Comparison of ENCODE assay signal across 15 mouse cellular contexts in the genomic region with DNA sequence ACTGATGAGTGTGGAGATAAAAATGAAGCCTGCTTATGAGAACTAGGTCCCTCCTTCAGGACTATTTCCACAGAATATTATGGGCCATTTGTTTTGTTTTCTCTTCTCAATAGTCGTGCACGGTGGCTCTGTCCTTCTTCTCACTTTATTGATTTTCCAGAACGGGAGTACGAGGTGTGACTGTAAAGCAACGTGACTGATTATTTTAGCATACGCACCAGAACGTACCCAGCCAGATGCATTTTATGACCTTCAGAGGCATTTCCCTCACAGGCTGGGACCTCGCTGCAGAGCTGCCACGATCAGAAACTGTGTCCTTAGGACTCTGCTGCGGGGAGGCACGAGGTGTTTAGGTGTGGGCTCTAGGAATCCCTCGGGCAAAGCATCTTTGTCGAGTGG. TPM values are rescaled to one million over a fixed set of nuclear protein-coding genes. Genes with fewer than 3 reads are reported as not detected.
DNase-seq lines count a peak whose midpoint lies in the region; ATAC-seq and TF ChIP-seq lines count a peak whose summit lies in the region.
"Had no signal": no experiment of that assay in that cellular context is flagged by ENCODE, and none has a peak within 500 bp of the region (broad histone marks: within the 10 kb centered on the region; RNA-seq: fewer than 3 reads in every experiment).

No protein-coding gene starts in this region.

- WGBS in liver, embryonic 16.5 days (ENCODE audit: insufficient replicate concordance), result 64% methylated on average over 13 of the region's 13 CpGs
- 75% methylated on average over 13 of the region's 13 CpGs for WGBS in liver, embryonic 12.5 days (ENCODE audit: insufficient replicate concordance)
- 26% methylated on average over 13 of the region's 13 CpGs for WGBS in intestine, embryonic 15.5 days
- 66% methylated on average over 13 of the region's 13 CpGs for WGBS in midbrain, embryonic 16.5 days

- peak overlapping the region; percentile 58 for H3K4me3 ChIP-seq in gastrocnemius, adult 2 months
- H3K4me3 ChIP-seq in liver, embryonic 16.5 days (ENCODE audit: low read depth, low read length), result no peak overlapping the region
- no peak overlapping the region for H3K4me3 ChIP-seq in liver, embryonic 12.5 days
- H3K4me3 ChIP-seq in intestine, embryonic 15.5 days (replicated peaks), result no peak overlapping the region
- H3K4me3 ChIP-seq in midbrain, embryonic 16.5 days (ENCODE audit: low read depth, low read length), result no peak overlapping the region
- H3K4me3 ChIP-seq: left cerebral cortex, adult 2 months had no signal

- no peak overlapping the region for H3K4me2 ChIP-seq in liver, embryonic 16.5 days (ENCODE audit: low read depth, low read length)
- H3K4me2 ChIP-seq in liver, embryonic 12.5 days, result no peak overlapping the region
- peak overlapping the region; percentile 29 for H3K4me2 ChIP-seq in intestine, embryonic 15.5 days (replicated peaks)
- no peak overlapping the region for H3K4me2 ChIP-seq in midbrain, embryonic 16.5 days (ENCODE audit: low read length)

- DNase-seq in gastrocnemius, adult 2 months, result no peak
- no peak for DNase-seq in gastrocnemius, postnatal 4 days (ENCODE audit: low spot score in 2 of 2)
- no peak for DNase-seq in right cerebral cortex, postnatal 25 days
- DNase-seq in embryo, embryonic 10.5 days (ENCODE audit: low spot score), result no peak
- DNase-seq: cerebellum, adult 9-11 months; heart, postnatal 36 days; kidney, postnatal 14 days; thymus, adult 18-20 months had no signal

- ATAC-seq in liver, embryonic 16.5 days (ENCODE audit: low read depth), result no peak
- ATAC-seq in liver, embryonic 12.5 days, result no peak
- peak; percentile 50 for ATAC-seq in intestine, embryonic 15.5 days
- 0 out of 2 replicates have a peak, but pooled peaks have one; percentile 29 for ATAC-seq in midbrain, embryonic 16.5 days
- ATAC-seq: activated CD4-positive, CD25-positive, alpha-beta regulatory T cell, adult 4 months had no signal

- no peak for TF ChIP-seq CTCF in gastrocnemius, adult 2 months (IDR thresholded peaks at IDR 0.05)

- no peaks in the 10 kb centered on the region for H3K27me3 ChIP-seq in liver, embryonic 16.5 days (ENCODE audit: control insufficient read depth, insufficient read depth, low read depth, low read length)
- peaks cover 17% of the 10 kb centered on the region; the same call in 1 of the 2 replicates for H3K27me3 ChIP-seq in liver, embryonic 12.5 days (replicated peaks)
- H3K27me3 ChIP-seq in intestine, embryonic 15.5 days (replicated peaks), result no peaks in the 10 kb centered on the region
- no peaks in the 10 kb centered on the region for H3K27me3 ChIP-seq in midbrain, embryonic 16.5 days (ENCODE audit: control insufficient read depth, insufficient read depth, low read depth, low read length)

- H3K9ac ChIP-seq in liver, embryonic 16.5 days (ENCODE audit: low read depth, low read length), result no peak overlapping the region
- H3K9ac ChIP-seq in liver, embryonic 12.5 days, result no peak overlapping the region
- no peak overlapping the region for H3K9ac ChIP-seq in intestine, embryonic 15.5 days
- no peak overlapping the region for H3K9ac ChIP-seq in midbrain, embryonic 16.5 days (ENCODE audit: low read depth, low read length)

- intact Hi-C loops in gastrocnemius, adult 2 months (cut with DNase I), result loop anchor here (2.0 kb wide), 1 partner anchor 140 kb away; no protein-coding TSS in a partner anchor

- no peaks in the 10 kb centered on the region for H3K36me3 ChIP-seq in liver, embryonic 16.5 days (ENCODE audit: control insufficient read depth, insufficient read depth)
- no peaks in the 10 kb centered on the region for H3K36me3 ChIP-seq in liver, embryonic 12.5 days
- no peaks in the 10 kb centered on the region for H3K36me3 ChIP-seq in intestine, embryonic 15.5 days
- no peaks in the 10 kb centered on the region for H3K36me3 ChIP-seq in midbrain, embryonic 16.5 days (ENCODE audit: control insufficient read depth, insufficient read depth, low read length)
- H3K36me3 ChIP-seq: G1E had no signal

- peak overlapping the region; percentile 35 for H3K27ac ChIP-seq in gastrocnemius, adult 2 months
- peak overlapping the region; percentile 62; the same call in 1 of the 2 replicates for H3K27ac ChIP-seq in liver, embryonic 16.5 days (ENCODE audit: low read length)
- H3K27ac ChIP-seq in liver, embryonic 12.5 days, result no peak overlapping the region; the same call in 1 of the 2 replicates
- 0 out of 2 replicates have a peak overlapping the region, but pooled peaks have one; percentile 51 for H3K27ac ChIP-seq in intestine, embryonic 15.5 days
- H3K27ac ChIP-seq in midbrain, embryonic 16.5 days (ENCODE audit: low read length), result no peak overlapping the region
- H3K27ac ChIP-seq: left cerebral cortex, adult 2 months had no signal

- H3K4me1 ChIP-seq in liver, embryonic 16.5 days (ENCODE audit: control insufficient read depth, low read depth, low read length), result peaks cover 54% of the 10 kb centered on the region
- H3K4me1 ChIP-seq in liver, embryonic 12.5 days, result peaks cover 68% of the 10 kb centered on the region
- peaks cover 12% of the 10 kb centered on the region; the same call in 1 of the 2 replicates for H3K4me1 ChIP-seq in intestine, embryonic 15.5 days (replicated peaks)
- no peaks in the 10 kb centered on the region for H3K4me1 ChIP-seq in midbrain, embryonic 16.5 days (ENCODE audit: control insufficient read depth, insufficient read depth, low read length)

- H3K9me3 ChIP-seq in liver, embryonic 16.5 days (replicated peaks; ENCODE audit: control insufficient read depth, low read length), result no peaks in the 10 kb centered on the region
- no peaks in the 10 kb centered on the region for H3K9me3 ChIP-seq in liver, embryonic 12.5 days (replicated peaks)
- no peaks in the 10 kb centered on the region for H3K9me3 ChIP-seq in intestine, embryonic 15.5 days
- no peaks in the 10 kb centered on the region for H3K9me3 ChIP-seq in midbrain, embryonic 16.5 days (replicated peaks; ENCODE audit: control insufficient read depth, low read length, poor library complexity, severe bottlenecking)

RNA-seq across cellular contexts. Expression of a gene that starts 51.0 kb away (rescaled TPM):
- total RNA-seq in gastrocnemius, adult 2 months (2021), result 100 to 1,000 TPM in 1 of 2 experiments, 10 to 100 TPM in 1; 56.2 to 120 TPM
- 10 to 100 TPM; 37.0 to 37.7 TPM for total RNA-seq in gastrocnemius, postnatal 4 days (2021)
- 17.5 and 19.8 TPM in 2 replicates for polyA plus RNA-seq in liver, embryonic 16.5 days (2015; fragmentation: Nextera tagmentation; extraction: Ambion mirVana)
- polyA plus RNA-seq in liver, embryonic 12.5 days (2016; fragmentation: Nextera tagmentation; extraction: Ambion mirVana), result 26.8 and 28.9 TPM in 2 replicates
- 20.2 and 23.3 TPM in 2 replicates for polyA plus RNA-seq in intestine, embryonic 15.5 days (2015; fragmentation: Nextera tagmentation; extraction: Ambion mirVana)
- polyA plus RNA-seq in midbrain, embryonic 16.5 days (2015; fragmentation: Nextera tagmentation; extraction: Ambion mirVana), result 32.7 and 36.1 TPM in 2 replicates

RNA-seq across cellular contexts. Expression of a gene that starts 51.8 kb away (rescaled TPM):
- under 1 TPM; 0.64 to 0.79 TPM for total RNA-seq in gastrocnemius, adult 2 months (2021)
- total RNA-seq in gastrocnemius, postnatal 4 days (2021), result 1 to 10 TPM; 2.4 to 3.3 TPM
- polyA plus RNA-seq in liver, embryonic 16.5 days (2015; fragmentation: Nextera tagmentation; extraction: Ambion mirVana), result 10.8 and 12.8 TPM in 2 replicates
- 11.3 and 12.9 TPM in 2 replicates for polyA plus RNA-seq in liver, embryonic 12.5 days (2016; fragmentation: Nextera tagmentation; extraction: Ambion mirVana)
- 3.4 and 4.0 TPM in 2 replicates for polyA plus RNA-seq in intestine, embryonic 15.5 days (2015; fragmentation: Nextera tagmentation; extraction: Ambion mirVana)
- 1.8 TPM in 2 replicates for polyA plus RNA-seq in midbrain, embryonic 16.5 days (2015; fragmentation: Nextera tagmentation; extraction: Ambion mirVana)

Comparison
In these comparisons a context has a peak if more than half of its experiments do, and no peak if none do; other contexts are left out.
1. H3K27ac ChIP-seq: peak in gastrocnemius, adult 2 months (single experiment), liver, embryonic 16.5 days (single experiment) and intestine, embryonic 15.5 days (single experiment); none in liver, embryonic 12.5 days (single experiment) and midbrain, embryonic 16.5 days (single experiment).
2. ATAC-seq: peak in intestine, embryonic 15.5 days (single experiment) and midbrain, embryonic 16.5 days (single experiment); none in liver, embryonic 16.5 days (single experiment) and liver, embryonic 12.5 days (single experiment).